Mouse (Mus musculus) adipocyte (in vitro differentiated cells): ENCODE data around the gene Sorcs1.

Experiments used
- DNase-seq: peaks from one replicate; pipeline ENCODE4 v3.0.0-alpha.2; 2016; ENCODE audit warnings: low spot score

Sorcs1 gene

GRCm38 (mm10) chr19:50418962-50419720 is 259.3 kb downstream of the Sorcs1 start:
- DNase-seq, result no peak

GRCm38 (mm10) chr19:50410561-50410960 is 267.9 kb downstream of the Sorcs1 start:
- DNase-seq, result no peak

GRCm38 (mm10) chr19:50398341-50398740 is 280.1 kb downstream of the Sorcs1 start:
- no peak for DNase-seq

- DNase-seq, result no peak
Measured at GRCm38 (mm10) chr19:50395731-50396130, 282.7 kb downstream of the Sorcs1 start.

GRCm38 (mm10) chr19:50394101-50394500 is 284.3 kb downstream of the Sorcs1 start:
- no peak for DNase-seq

- DNase-seq, result no peak
Measured at GRCm38 (mm10) chr19:50389925-50390552, 288.4 kb downstream of the Sorcs1 start.

- DNase-seq, result no peak
Measured at GRCm38 (mm10) chr19:50378901-50379300, 299.5 kb downstream of the Sorcs1 start.

- no peak for DNase-seq
Measured at GRCm38 (mm10) chr19:50374751-50375150, 303.7 kb downstream of the Sorcs1 start.

- DNase-seq, result no peak
Measured at GRCm38 (mm10) chr19:50366446-50366845, 312.0 kb downstream of the Sorcs1 start.

- DNase-seq, result no peak
Measured at GRCm38 (mm10) chr19:50362655-50363500, 315.6 kb downstream of the Sorcs1 start.

- no peak for DNase-seq
Measured at GRCm38 (mm10) chr19:50358561-50358960, 319.9 kb downstream of the Sorcs1 start.

- DNase-seq, result no peak
Measured at GRCm38 (mm10) chr19:50339211-50339610, 339.2 kb downstream of the Sorcs1 start.

GRCm38 (mm10) chr19:50336751-50337150 is 341.7 kb downstream of the Sorcs1 start:
- no peak for DNase-seq

GRCm38 (mm10) chr19:50331136-50331535 is 347.3 kb downstream of the Sorcs1 start:
- DNase-seq, result no peak

GRCm38 (mm10) chr19:50327804-50328203 is 350.6 kb downstream of the Sorcs1 start:
- no peak for DNase-seq

- no peak for DNase-seq
Measured at GRCm38 (mm10) chr19:50326151-50326550, 352.3 kb downstream of the Sorcs1 start.

GRCm38 (mm10) chr19:50325686-50326085 is 352.8 kb downstream of the Sorcs1 start:
- no peak for DNase-seq

- no peak for DNase-seq
Measured at GRCm38 (mm10) chr19:50307046-50307445, 371.4 kb downstream of the Sorcs1 start.

- no peak for DNase-seq
Measured at GRCm38 (mm10) chr19:50294205-50294604, 384.2 kb downstream of the Sorcs1 start.

GRCm38 (mm10) chr19:50264450-50264849 is 414.0 kb downstream of the Sorcs1 start:
- no peak for DNase-seq

GRCm38 (mm10) chr19:50258718-50259413 is 419.6 kb downstream of the Sorcs1 start:
- peak; percentile 32 for DNase-seq

- DNase-seq, result peak; percentile 3
Measured at GRCm38 (mm10) chr19:50220476-50220875, 458.0 kb downstream of the Sorcs1 start.
